Mouse (Mus musculus): ENCODE measurements around the gene Limch1.

- TF ChIP-seq CTCF (IDR thresholded peaks at IDR 0.05; ENCODE audit: low read depth) (no peak), EP300 (IDR thresholded peaks at IDR 0.05; ENCODE audit: low read depth) (no peak)
Observed at GRCm38 (mm10) chr5:66834756-66835155, 89.1 kb downstream of the Limch1 start.

All from liver, embryonic 14.5 days (tissue).